Mouse (Mus musculus) forebrain, embryonic 13.5 days (tissue): ENCODE measurements around the gene Dnpep. TPM values are rescaled to one million over a fixed set of nuclear protein-coding genes. Genes with fewer than 3 reads are reported as not detected.
A peak's percentile ranks its signal among the peaks of the same experiment; 100 is the strongest.

ENCODE experiments used
- ATAC-seq: fragments of 200-750 bp; cut with Nextera tagmentation; 2 replicates; pipeline ENCODE4 v1.8.0; 2017
- H3K27ac ChIP-seq: fragments of 300-500 bp; sonication (generic); 2 replicates; pipeline ENCODE4 v1.5.1; 2015; ENCODE audit warnings: inconsistent platforms, mild to moderate bottlenecking, moderate library complexity
- H3K27me3 ChIP-seq: fragments of 300-500 bp; sonication (generic); 2 replicates; pipeline ENCODE4 v1.6.1; 2015; ENCODE audit warnings: mild to moderate bottlenecking, inconsistent platforms
- H3K36me3 ChIP-seq: fragments of 300-500 bp; sonication (generic); 2 replicates; pipeline ENCODE4 v1.6.1; 2015; ENCODE audit warnings: mild to moderate bottlenecking, inconsistent platforms; ENCODE audit not compliant: poor library complexity, severe bottlenecking
- H3K4me1 ChIP-seq: fragments of 300-500 bp; sonication (generic); 2 replicates; pipeline ENCODE4 v1.6.1; 2015; ENCODE audit warnings: inconsistent platforms
- H3K4me2 ChIP-seq: fragments of 300-500 bp; sonication (generic); 2 replicates; pipeline ENCODE4 v1.6.1; 2015; ENCODE audit warnings: inconsistent platforms, mild to moderate bottlenecking, moderate library complexity
- H3K4me3 ChIP-seq: fragments of 300-500 bp; sonication (generic); 2 replicates; pipeline ENCODE4 v1.5.1; 2015; ENCODE audit warnings: mild to moderate bottlenecking, inconsistent platforms
- H3K9ac ChIP-seq: fragments of 300-500 bp; sonication (generic); 2 replicates; pipeline ENCODE4 v1.6.1; 2015; ENCODE audit warnings: mild to moderate bottlenecking, inconsistent platforms
- H3K9me3 ChIP-seq: fragments of 300-500 bp; sonication (generic); replicated peaks from 2 replicates; pipeline ENCODE4 v1.6.1; 2016; ENCODE audit warnings: inconsistent platforms
- WGBS: fragments of 180-500 bp; shearing (Covaris S2); methylation state at CpG from one replicate; pipeline ENCODE4 v1.1.7; 2015; 5-methylcytosine and 5-hydroxymethylcytosine counted together
- polyA plus RNA-seq: library from polyadenylated mRNA; unstranded; fragments of >200 nt; fragmentation: Nextera tagmentation; extraction: Ambion mirVana; gene quantifications from 2 replicates; pipeline ENCODE4 v1.2.1, GENCODE M21; 2015

The Dnpep gene
- polyA plus RNA-seq, 1 experiment from 2014 or later, result 140 TPM

GRCm38 (mm10) chr1:75289888-75290431, 27.8 kb downstream of the Dnpep start:
- Histone ChIP-seq H3K9me3 (no peaks in the 10 kb centered on the region), H3K4me2 (peak overlapping the region; percentile 34; the same call in 1 of the 2 replicates), H3K36me3 (no peaks in the 10 kb centered on the region), H3K4me1 (peaks cover 23% of the 10 kb centered on the region), H3K27me3 (no peaks in the 10 kb centered on the region), H3K9ac (no peak overlapping the region), H3K4me3 (no peak overlapping the region), H3K27ac (peak overlapping the region; percentile 82)
- peak; percentile 16; the same call in 1 of the 2 replicates for ATAC-seq
- WGBS, result 33% methylated on average over 8 of the region's 8 CpGs

GRCm38 (mm10) chr1:75289376-75289775, 28.4 kb downstream of the Dnpep start:
- no peak overlapping the region for H3K4me3 ChIP-seq
- H3K36me3 ChIP-seq, result no peaks in the 10 kb centered on the region
- peaks cover 23% of the 10 kb centered on the region for H3K4me1 ChIP-seq
- H3K4me2 ChIP-seq, result peak overlapping the region; percentile 34
- WGBS, result 0% methylated on average over 7 of the region's 7 CpGs
- H3K9ac ChIP-seq, result 0 out of 2 replicates have a peak overlapping the region, but pooled peaks have one; percentile 3
- no peaks in the 10 kb centered on the region for H3K9me3 ChIP-seq
- peak overlapping the region; percentile 82 for H3K27ac ChIP-seq
- ATAC-seq, result peak; percentile 93
- H3K27me3 ChIP-seq, result no peaks in the 10 kb centered on the region

- peaks cover 16% of the 10 kb centered on the region for H3K4me1 ChIP-seq
- no peak overlapping the region for H3K27ac ChIP-seq
- no peak overlapping the region for H3K4me2 ChIP-seq
- WGBS, result 85% methylated on average over 7 of the region's 7 CpGs
- no peaks in the 10 kb centered on the region for H3K9me3 ChIP-seq
- H3K9ac ChIP-seq, result no peak overlapping the region
- no peak for ATAC-seq
- no peaks in the 10 kb centered on the region for H3K36me3 ChIP-seq
- 0 out of 2 replicates have a peak, but pooled peaks cover 3% of the 10 kb centered on the region for H3K27me3 ChIP-seq
- H3K4me3 ChIP-seq, result no peak overlapping the region
These were observed 32.9 kb downstream of the Dnpep start for GRCm38 (mm10) chr1:75284911-75285310.

GRCm38 (mm10) chr1:75283017-75283416, 34.8 kb downstream of the Dnpep start:
- Histone ChIP-seq H3K36me3 (no peaks in the 10 kb centered on the region), H3K4me3 (no peak overlapping the region), H3K4me1 (no peaks in the 10 kb centered on the region), H3K27ac (no peak overlapping the region), H3K27me3 (peaks cover 15% of the 10 kb centered on the region), H3K9ac (no peak overlapping the region), H3K4me2 (no peak overlapping the region), H3K9me3 (no peaks in the 10 kb centered on the region)
- WGBS, result 76% methylated on average over 5 of the region's 5 CpGs
- no peak; the same call in 1 of the 2 replicates for ATAC-seq

GRCm38 (mm10) chr1:75278228-75278627, 39.6 kb downstream of the Dnpep start, which contains the start of gene Resp18:
TSS of gene Resp18 (minus strand) at chr1:75278415.
- Histone ChIP-seq H3K4me3 (peak within 1 kb of the TSS; percentile 31), H3K4me1 (no peaks in the 10 kb centered on the region), H3K4me2 (peak within 1 kb of the TSS; percentile 44), H3K36me3 (no peaks in the 10 kb centered on the region), H3K27me3 (peaks cover 42% of the 10 kb centered on the region), H3K9ac (no peak within 1 kb of the TSS; the same call in 1 of the 2 replicates), H3K9me3 (no peaks in the 10 kb centered on the region), H3K27ac (no peak within 1 kb of the TSS)
- WGBS, result 2% methylated on average over 13 of the region's 13 CpGs
- no peak for ATAC-seq

- Histone ChIP-seq H3K9ac (no peak overlapping the region; the same call in 1 of the 2 replicates), H3K4me1 (no peaks in the 10 kb centered on the region), H3K27me3 (peaks cover 44% of the 10 kb centered on the region), H3K27ac (no peak overlapping the region), H3K9me3 (no peaks in the 10 kb centered on the region), H3K4me2 (peak overlapping the region; percentile 44), H3K36me3 (no peaks in the 10 kb centered on the region), H3K4me3 (peak overlapping the region; percentile 31)
- 3% methylated on average over 23 of the region's 23 CpGs for WGBS
- peak; percentile 33; the same call in 1 of the 2 replicates for ATAC-seq
These were observed 40.3 kb downstream of the Dnpep start for GRCm38 (mm10) chr1:75277195-75278188.

GRCm38 (mm10) chr1:75264091-75264880, 53.5 kb downstream of the Dnpep start, which contains the start of gene Ptprn:
TSS of gene Ptprn (minus strand) at chr1:75264502.
- H3K4me3 ChIP-seq, result peak within 1 kb of the TSS; percentile 48
- H3K27me3 ChIP-seq, result peaks cover 75% of the 10 kb centered on the region
- peaks cover 13% of the 10 kb centered on the region for H3K4me1 ChIP-seq
- H3K4me2 ChIP-seq, result peak within 1 kb of the TSS; percentile 72
- ATAC-seq, result peak; percentile 73
- 10% methylated on average over 32 of the region's 32 CpGs for WGBS
- H3K9me3 ChIP-seq, result no peaks in the 10 kb centered on the region
- H3K27ac ChIP-seq, result no peak within 1 kb of the TSS
- no peaks in the 10 kb centered on the region for H3K36me3 ChIP-seq
- H3K9ac ChIP-seq, result peak within 1 kb of the TSS; percentile 56

GRCm38 (mm10) chr1:75262969-75263951, 54.5 kb downstream of the Dnpep start:
- Histone ChIP-seq H3K4me1 (peaks cover 13% of the 10 kb centered on the region), H3K9me3 (no peaks in the 10 kb centered on the region), H3K36me3 (no peaks in the 10 kb centered on the region), H3K27ac (no peak overlapping the region), H3K9ac (peak overlapping the region; percentile 56), H3K4me2 (peak overlapping the region; percentile 72), H3K4me3 (peak overlapping the region; percentile 48), H3K27me3 (peaks cover 72% of the 10 kb centered on the region)
- ATAC-seq, result peak; percentile 21
- WGBS, result 1% methylated on average over 39 of the region's 40 CpGs

GRCm38 (mm10) chr1:75261278-75261677, 56.5 kb downstream of the Dnpep start:
- Histone ChIP-seq H3K27me3 (peaks cover 65% of the 10 kb centered on the region), H3K9ac (no peak overlapping the region), H3K4me3 (no peak overlapping the region), H3K27ac (no peak overlapping the region), H3K4me1 (peaks cover 13% of the 10 kb centered on the region), H3K4me2 (no peak overlapping the region), H3K36me3 (no peaks in the 10 kb centered on the region), H3K9me3 (no peaks in the 10 kb centered on the region)
- ATAC-seq, result no peak
